Mouse (Mus musculus) hindbrain, embryonic 10.5 days (tissue): ENCODE data around the gene Olfr815. TPM values are rescaled to one million over a fixed set of nuclear protein-coding genes. Genes with fewer than 3 reads are reported as not detected.
"Not testable (repeated sequence)": the region's sequence is repeated elsewhere in the genome, so short reads cannot be mapped to it uniquely, and the experiment has no call there.

Experiments used
- DNase-seq: peaks from one replicate; pipeline ENCODE4 v3.0.0-alpha.2; 2017; ENCODE audit warnings: low spot score
- H3K27ac ChIP-seq: fragments of 300-500 bp; sonication (generic); 2 replicates; pipeline ENCODE4 v1.5.1; 2016; ENCODE audit warnings: mild to moderate bottlenecking, moderate library complexity
- H3K27me3 ChIP-seq: fragments of 300-500 bp; sonication (generic); 2 replicates; pipeline ENCODE4 v1.6.1; 2016; ENCODE audit warnings: mild to moderate bottlenecking; ENCODE audit not compliant: poor library complexity, insufficient read depth, severe bottlenecking
- H3K36me3 ChIP-seq: fragments of 300-500 bp; sonication (generic); 2 replicates; pipeline ENCODE4 v1.6.1; 2016; ENCODE audit warnings: mild to moderate bottlenecking, moderate library complexity
- H3K4me1 ChIP-seq: fragments of 300-500 bp; sonication (generic); replicated peaks from 2 replicates; pipeline ENCODE4 v1.6.1; 2016; ENCODE audit warnings: mild to moderate bottlenecking
- H3K4me3 ChIP-seq: fragments of 300-500 bp; sonication (generic); 2 replicates; pipeline ENCODE4 v1.5.1; 2016; ENCODE audit warnings: mild to moderate bottlenecking, moderate library complexity
- H3K9me3 ChIP-seq: fragments of 300-500 bp; sonication (generic); 2 replicates; pipeline ENCODE4 v1.6.1; 2016; ENCODE audit warnings: mild to moderate bottlenecking, moderate library complexity
- WGBS: fragments of 180-500 bp; shearing (Covaris S2); methylation state at CpG from one replicate; pipeline ENCODE4 v1.1.7; 2016; 5-methylcytosine and 5-hydroxymethylcytosine counted together
- polyA plus RNA-seq: library from polyadenylated mRNA; unstranded; fragments of >200 nt; fragmentation: Nextera tagmentation; extraction: Ambion mirVana; gene quantifications from 2 replicates; pipeline ENCODE4 v1.2.1, GENCODE M21; 2016

Olfr815 gene
- polyA plus RNA-seq: not detected in 2 replicates

GRCm38 (mm10) chr10:129905767-129906166, at the start of gene Olfr815:
Olfr815 (minus strand) TSS chr10:129905867.
- not testable (repeated sequence) for DNase-seq, H3K4me3 ChIP-seq, H3K4me1 ChIP-seq, H3K9me3 ChIP-seq, H3K27ac ChIP-seq, H3K27me3 ChIP-seq, H3K36me3 ChIP-seq
- WGBS: 68% methylated on average over 1 of the region's 1 CpGs

- H3K27ac ChIP-seq: no peak within 1 kb of the TSS
These were observed 43.3 kb upstream of the Olfr815 start, which contains the start of gene Olfr818 for GRCm38 (mm10) chr10:129949000-129949399. Olfr818 (minus strand) TSS chr10:129949100.

GRCm38 (mm10) chr10:129915497-129915896, 9.8 kb upstream of the Olfr815 start, which contains the start of gene Olfr816:
Olfr816 (minus strand) TSS chr10:129915597.
- no peak for DNase-seq
- WGBS: 82% methylated on average over 1 of the region's 1 CpGs
- Histone ChIP-seq H3K27ac (no peak within 1 kb of the TSS), H3K4me3 (no peak within 1 kb of the TSS), H3K36me3 (no peaks in the 10 kb centered on the region), H3K9me3 (no peaks in the 10 kb centered on the region), H3K4me1 (no peaks in the 10 kb centered on the region), H3K27me3 (no peaks in the 10 kb centered on the region)

More at GRCm38 (mm10) chr10:129949000-129949399, 43.3 kb upstream of the Olfr815 start, which contains the start of gene Olfr818:
- Histone ChIP-seq H3K9me3 (no peaks in the 10 kb centered on the region), H3K36me3 (no peaks in the 10 kb centered on the region), H3K4me1 (no peaks in the 10 kb centered on the region), H3K27me3 (no peaks in the 10 kb centered on the region), H3K4me3 (no peak within 1 kb of the TSS)
- 95% methylated on average over 2 of the region's 2 CpGs for WGBS
- DNase-seq: no peak

GRCm38 (mm10) chr10:129885934-129886333, 19.7 kb downstream of the Olfr815 start:
- no peak for DNase-seq
- 96% methylated on average over 7 of the region's 7 CpGs for WGBS
- Histone ChIP-seq H3K27ac (no peak overlapping the region), H3K4me3 (no peak overlapping the region), H3K4me1 (no peaks in the 10 kb centered on the region), H3K36me3 (no peaks in the 10 kb centered on the region), H3K27me3 (no peaks in the 10 kb centered on the region), H3K9me3 (no peaks in the 10 kb centered on the region)

DNA sequence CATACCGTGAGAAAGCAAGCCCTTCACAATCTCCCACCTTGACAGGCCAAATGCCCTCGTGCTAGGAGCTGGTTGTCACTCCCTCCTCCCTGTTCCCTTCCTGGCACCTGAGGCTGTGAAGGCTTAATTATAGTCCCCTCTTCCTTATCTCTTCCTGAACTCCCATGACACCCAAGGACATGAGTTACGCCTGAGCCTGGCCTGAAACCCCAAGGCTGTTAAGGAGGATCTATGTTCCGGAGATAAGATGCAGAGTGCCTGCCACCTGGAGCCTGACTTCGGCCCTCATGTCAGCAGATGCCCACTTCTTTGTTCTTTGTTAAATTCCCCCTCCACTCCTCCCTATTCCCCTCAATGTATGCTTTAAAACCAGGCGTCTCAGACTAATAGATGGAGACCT, 20.2 kb downstream of the Olfr815 start:
- H3K9me3 ChIP-seq, H3K4me3 ChIP-seq, H3K36me3 ChIP-seq, DNase-seq, H3K27me3 ChIP-seq, H3K27ac ChIP-seq, H3K4me1 ChIP-seq: not testable (repeated sequence)
- WGBS: 86% methylated on average over 6 of the region's 6 CpGs

DNA sequence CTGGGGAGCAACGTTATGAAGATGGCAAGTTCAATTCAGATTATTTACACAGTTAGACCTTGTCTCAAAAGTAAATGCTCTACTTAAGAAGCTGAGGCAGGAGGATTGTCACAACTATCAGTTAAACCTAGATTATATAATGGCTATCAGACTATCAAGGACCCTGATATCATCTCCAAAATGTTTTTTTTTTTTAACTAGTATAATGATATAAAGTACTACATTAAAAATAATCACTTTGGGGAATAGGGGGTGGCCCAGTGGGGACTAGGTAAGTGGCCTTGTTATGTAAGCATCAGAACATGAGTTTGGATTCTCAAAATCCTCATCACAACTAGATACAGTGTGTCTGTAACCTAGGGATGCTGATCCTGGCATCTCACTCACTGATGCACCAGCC, 25.9 kb downstream of the Olfr815 start, which contains the start of gene Olfr814:
TSS of gene Olfr814 (minus strand) at position 101 of the 400 bp plus-strand sequence.
- not testable (repeated sequence) for H3K4me1 ChIP-seq, H3K9me3 ChIP-seq, H3K36me3 ChIP-seq, H3K27ac ChIP-seq, DNase-seq, H3K27me3 ChIP-seq, H3K4me3 ChIP-seq
- WGBS: 65% methylated on average over 1 of the region's 1 CpGs

- no peak for DNase-seq
These were observed 50.6 kb downstream of the Olfr815 start, which contains the start of gene Olfr813 for GRCm38 (mm10) chr10:129855067-129855466. Olfr813 (plus strand) TSS chr10:129855367.

More at GRCm38 (mm10) chr10:129855067-129855466, 50.6 kb downstream of the Olfr815 start, which contains the start of gene Olfr813:
- no peak within 1 kb of the TSS for H3K27ac ChIP-seq
- no peaks in the 10 kb centered on the region for H3K27me3 ChIP-seq
- H3K9me3 ChIP-seq: no peaks in the 10 kb centered on the region
- H3K4me1 ChIP-seq: no peaks in the 10 kb centered on the region
- no peaks in the 10 kb centered on the region for H3K36me3 ChIP-seq
- no peak within 1 kb of the TSS for H3K4me3 ChIP-seq

Other genes with a start within 250 kb of the Olfr815 start
- not detected in 2 replicates for gene Olfr800, start 248.2 kb downstream of the Olfr815 start, polyA plus RNA-seq
- gene Olfr801, start 232.0 kb downstream of the Olfr815 start, polyA plus RNA-seq: not detected in 2 replicates
- not detected in 2 replicates for gene Olfr802, start 217.7 kb downstream of the Olfr815 start, polyA plus RNA-seq
- not detected in 2 replicates for gene Olfr803, start 211.6 kb downstream of the Olfr815 start, polyA plus RNA-seq
- gene Olfr804, start 202.7 kb downstream of the Olfr815 start, polyA plus RNA-seq: not detected in 2 replicates
- gene Olfr805, start 176.5 kb downstream of the Olfr815 start, polyA plus RNA-seq: not detected in 2 replicates
- not detected in 2 replicates for gene Olfr806, start 163.9 kb downstream of the Olfr815 start, polyA plus RNA-seq
- gene Olfr807, start 148.1 kb downstream of the Olfr815 start, polyA plus RNA-seq: not detected in 2 replicates
- gene Olfr808, start 140.4 kb downstream of the Olfr815 start, polyA plus RNA-seq: not detected in 2 replicates
- gene Olfr809, start 131.2 kb downstream of the Olfr815 start, polyA plus RNA-seq: not detected in 2 replicates
- gene Olfr810, start 111.0 kb downstream of the Olfr815 start, polyA plus RNA-seq: not detected in 2 replicates
- not detected in 2 replicates for gene Olfr811, start 101.5 kb downstream of the Olfr815 start, polyA plus RNA-seq
- gene Olfr812, start 59.8 kb downstream of the Olfr815 start, polyA plus RNA-seq: not detected in 2 replicates
- gene Olfr813, start 50.5 kb downstream of the Olfr815 start, polyA plus RNA-seq: not detected in 2 replicates
- not detected in 2 replicates for gene Olfr814, start 26.0 kb downstream of the Olfr815 start, polyA plus RNA-seq
- gene Olfr816, start 9.7 kb upstream of the Olfr815 start, polyA plus RNA-seq: not detected in 2 replicates
- not detected in 2 replicates for gene Olfr818, start 43.2 kb upstream of the Olfr815 start, polyA plus RNA-seq
- not detected in 2 replicates for gene Olfr819, start 61.4 kb upstream of the Olfr815 start, polyA plus RNA-seq
- gene Olfr247, start 70.3 kb upstream of the Olfr815 start, polyA plus RNA-seq: not detected in 2 replicates
- not detected in 2 replicates for gene Gm10310, start 79.2 kb upstream of the Olfr815 start, polyA plus RNA-seq
- gene Olfr820, start 106.8 kb upstream of the Olfr815 start, polyA plus RNA-seq: not detected in 2 replicates
- gene Olfr821, start 124.5 kb upstream of the Olfr815 start, polyA plus RNA-seq: not detected in 2 replicates
- gene Olfr822, start 165.3 kb upstream of the Olfr815 start, polyA plus RNA-seq: not detected in 2 replicates
- not detected in 2 replicates for gene Olfr823, start 209.5 kb upstream of the Olfr815 start, polyA plus RNA-seq
- not detected in 2 replicates for gene Olfr824, start 224.1 kb upstream of the Olfr815 start, polyA plus RNA-seq